Mouse (Mus musculus) E14TG2a.4 (cell line): ENCODE measurements around the gene Slc25a11.

ENCODE experiments used
- CTCF ChIP-seq: conservative IDR thresholded peaks from 2 replicates; pipeline ENCODE4 v1.5.1; 2014; ENCODE audit warnings: low read length
- NANOG ChIP-seq: IDR thresholded peaks from 2 replicates; pipeline ENCODE4 v1.6.1; 2014; ENCODE audit warnings: borderline replicate concordance, low read length, mixed read lengths
- POU5F1 ChIP-seq: IDR thresholded peaks from 2 replicates; pipeline ENCODE4 v1.6.1; 2014; ENCODE audit warnings: low read length, borderline replicate concordance

DNA sequence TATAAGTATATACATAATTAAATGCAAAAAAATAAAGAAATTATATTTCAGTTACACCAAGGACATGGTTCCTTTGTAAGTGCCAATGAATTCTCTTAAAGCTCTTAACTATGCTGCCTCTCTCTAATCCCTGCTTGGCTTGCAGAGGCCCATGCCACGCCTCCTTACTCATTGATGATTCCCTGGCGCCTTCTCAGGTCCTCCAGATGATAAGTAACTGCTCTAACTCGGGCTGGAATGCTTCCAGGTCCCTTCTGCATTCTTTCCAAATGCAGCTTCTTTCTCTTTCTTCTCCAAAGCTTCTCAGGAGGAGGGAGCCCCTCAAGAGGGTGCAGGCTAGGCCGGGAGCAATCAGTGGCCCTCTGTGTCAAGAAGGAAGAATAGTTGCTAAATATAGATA, 42.3 kb upstream of the Slc25a11 start:
- TF ChIP-seq CTCF: no peak
- no peak for TF ChIP-seq POU5F1
- TF ChIP-seq NANOG: no peak
